Mouse (Mus musculus): ENCODE measurements around the gene Lrat. TPM values are rescaled to one million over a fixed set of nuclear protein-coding genes. Genes with fewer than 3 reads are reported as not detected.
A peak's percentile ranks its signal among the peaks of the same experiment; 100 is the strongest.

Lrat gene
- polyA plus RNA-seq, 1 experiment from 2014 or later, result 0.09 TPM

DNA sequence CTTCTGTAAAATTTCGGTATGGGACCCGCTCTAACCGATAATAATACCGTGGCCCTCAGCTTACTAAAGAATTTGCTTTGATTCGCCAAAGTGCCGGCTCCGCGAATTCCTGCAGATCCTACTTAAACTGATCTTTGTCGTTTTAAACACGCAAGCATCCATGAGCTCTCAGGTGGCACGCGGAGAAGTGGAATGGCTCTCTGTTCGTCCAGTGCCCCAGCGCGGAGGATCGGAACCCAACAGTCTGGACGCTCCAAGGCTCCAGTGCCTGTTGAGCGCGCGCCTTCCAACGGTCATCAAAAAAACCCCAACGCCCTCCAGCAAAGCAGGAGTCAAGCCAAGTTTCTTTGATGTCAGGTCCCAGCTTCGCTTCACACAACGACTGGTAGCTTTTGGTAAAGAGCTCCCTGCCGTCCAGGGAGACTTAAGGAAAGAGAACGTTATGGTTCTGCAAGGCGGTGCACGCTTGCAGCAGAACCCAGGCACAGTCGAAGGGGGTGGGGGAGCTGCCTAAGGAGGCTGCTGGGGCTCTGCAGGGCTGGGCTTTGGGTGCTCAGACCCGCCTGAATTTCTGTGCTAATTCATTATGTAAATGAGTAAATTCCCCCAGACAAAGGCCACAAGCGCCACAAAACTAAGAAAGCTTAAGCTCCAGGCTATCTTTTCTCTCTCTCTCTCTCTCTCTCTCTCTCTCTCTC, 587 bp upstream of the Lrat start:
- Histone ChIP-seq H3K27ac (ENCODE audit: low read depth, low read length) (no peak overlapping the region), H3K4me3 (ENCODE audit: low read depth, low read length) (peak overlapping the region; percentile 52), H3K36me3 (ENCODE audit: control insufficient read depth, insufficient read depth, low read length) (no peaks in the 10 kb centered on the region), H3K9ac (ENCODE audit: low read depth, low read length) (peak overlapping the region; percentile 34; the same call in 1 of the 2 replicates), H3K9me3 (replicated peaks; ENCODE audit: control insufficient read depth, low read length) (no peaks in the 10 kb centered on the region; the same call in 1 of the 2 replicates), H3K4me2 (peak overlapping the region; percentile 96), H3K27me3 (ENCODE audit: control insufficient read depth, insufficient read depth, low read length) (peaks cover 23% of the 10 kb centered on the region), H3K4me1 (ENCODE audit: control insufficient read depth, insufficient read depth, low read length) (0 out of 2 replicates have a peak, but pooled peaks cover 2% of the 10 kb centered on the region)
- ATAC-seq (replicated peaks; ENCODE audit: insufficient number of reproducible peaks, low FRiP score, low TSS enrichment), result no peak
- WGBS (ENCODE audit: insufficient replicate concordance), result 2% methylated on average over 31 of the region's 31 CpGs

DNA sequence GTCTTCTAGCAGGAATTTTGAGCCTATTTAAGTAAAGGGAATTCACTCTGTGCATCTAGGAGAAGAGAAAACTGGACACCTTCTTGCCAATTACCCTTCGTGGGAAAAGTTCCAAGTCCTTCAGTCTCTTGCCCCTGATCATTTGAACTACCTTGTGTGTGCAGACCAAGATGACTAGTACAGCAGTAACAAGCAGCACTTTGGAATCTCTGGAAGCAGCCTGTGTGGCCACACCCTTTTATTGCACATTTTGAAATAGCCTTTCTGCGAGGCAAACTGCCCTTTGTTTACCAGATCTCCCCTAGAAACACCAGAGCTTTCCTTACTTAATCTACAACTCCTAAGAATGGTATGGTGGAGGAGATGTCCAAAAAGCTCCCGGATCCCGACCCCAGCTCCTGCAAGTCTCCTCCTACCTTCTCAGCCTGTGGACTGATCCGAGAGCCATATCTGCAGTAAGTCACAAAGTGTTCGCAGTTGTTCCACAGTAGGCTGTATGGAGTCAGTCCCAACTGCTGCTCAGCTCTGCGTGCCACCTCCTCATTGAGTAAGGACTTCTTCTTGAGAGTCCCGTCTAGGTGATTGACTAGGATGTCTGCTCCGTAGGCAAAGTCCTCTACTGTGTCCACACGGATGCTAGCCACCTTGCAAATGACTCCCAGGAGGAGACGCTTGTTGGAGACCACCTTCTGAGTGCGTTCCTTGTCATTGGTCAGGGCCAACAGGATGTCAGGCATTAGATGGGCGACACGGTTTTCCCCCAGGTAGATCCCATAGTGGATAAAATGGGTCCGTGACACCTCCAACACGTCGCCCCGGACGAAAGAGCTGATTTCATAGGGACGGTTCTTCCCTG, 788 bp downstream of the Lrat start:
- peak overlapping the region; percentile 52 for H3K4me3 ChIP-seq (ENCODE audit: low read depth, low read length)
- WGBS (ENCODE audit: insufficient replicate concordance), result 24% methylated on average over 20 of the region's 20 CpGs

DNA sequence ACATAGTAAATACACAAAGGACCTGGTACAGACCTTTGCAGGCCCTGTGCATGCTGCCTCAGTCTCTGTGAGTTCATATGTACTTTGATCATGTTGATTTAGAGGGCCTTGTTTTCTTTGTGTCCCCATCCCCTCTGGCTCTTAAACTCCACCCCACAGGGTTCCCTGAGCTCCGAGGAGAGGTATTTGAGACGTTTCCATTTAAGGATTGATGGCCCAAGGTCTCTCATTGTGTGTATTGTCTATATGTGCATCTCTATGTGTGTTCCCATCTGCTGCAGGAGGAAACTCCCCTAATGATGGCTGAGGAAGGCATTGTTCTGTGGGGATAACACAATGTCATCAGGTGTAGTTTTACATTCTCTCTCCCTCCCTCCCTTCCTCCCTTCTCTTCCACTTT, 14.9 kb downstream of the Lrat start:
- Histone ChIP-seq H3K36me3 (ENCODE audit: control insufficient read depth, insufficient read depth, low read length) (no peaks in the 10 kb centered on the region), H3K9ac (ENCODE audit: low read depth, low read length) (no peak overlapping the region), H3K27ac (ENCODE audit: low read depth, low read length) (no peak overlapping the region), H3K4me1 (ENCODE audit: control insufficient read depth, insufficient read depth, low read length) (no peaks in the 10 kb centered on the region), H3K9me3 (replicated peaks; ENCODE audit: control insufficient read depth, low read length) (no peaks in the 10 kb centered on the region), H3K4me3 (ENCODE audit: low read depth, low read length) (no peak overlapping the region), H3K27me3 (ENCODE audit: control insufficient read depth, insufficient read depth, low read length) (no peaks in the 10 kb centered on the region), H3K4me2 (no peak overlapping the region)
- no peak for ATAC-seq (replicated peaks; ENCODE audit: insufficient number of reproducible peaks, low FRiP score, low TSS enrichment)
- 14% methylated on average over 2 of the region's 2 CpGs for WGBS (ENCODE audit: insufficient replicate concordance)

More for the DNA sequence above, 788 bp downstream of the Lrat start:
- Histone ChIP-seq H3K9ac (ENCODE audit: low read depth, low read length) (no peak overlapping the region), H3K27ac (ENCODE audit: low read depth, low read length) (no peak overlapping the region), H3K4me2 (peak overlapping the region; percentile 96), H3K9me3 (replicated peaks; ENCODE audit: control insufficient read depth, low read length) (no peaks in the 10 kb centered on the region; the same call in 1 of the 2 replicates), H3K36me3 (ENCODE audit: control insufficient read depth, insufficient read depth, low read length) (no peaks in the 10 kb centered on the region), H3K4me1 (ENCODE audit: control insufficient read depth, insufficient read depth, low read length) (0 out of 2 replicates have a peak, but pooled peaks cover 2% of the 10 kb centered on the region), H3K27me3 (ENCODE audit: control insufficient read depth, insufficient read depth, low read length) (peaks cover 23% of the 10 kb centered on the region)
- ATAC-seq (replicated peaks; ENCODE audit: insufficient number of reproducible peaks, low FRiP score, low TSS enrichment), result no peak

DNA sequence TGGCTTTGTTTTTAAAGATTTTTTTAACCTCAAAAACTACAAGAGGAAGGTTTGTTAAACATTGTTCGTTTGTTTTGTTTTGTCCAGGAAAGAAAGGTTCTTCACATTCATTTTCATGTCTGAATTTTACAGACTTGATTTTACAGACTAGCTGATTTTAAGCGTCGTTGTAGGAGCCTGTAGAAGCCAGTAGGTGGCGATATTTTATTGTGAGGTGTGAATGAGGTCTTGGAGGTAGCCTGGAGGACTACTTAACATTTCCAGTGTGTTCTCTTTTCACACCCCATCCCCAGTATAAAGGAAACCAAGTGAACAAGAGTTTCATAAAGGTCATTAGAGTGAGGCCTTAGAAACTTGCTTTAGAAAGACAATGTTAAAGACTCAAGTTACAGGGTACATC, 26.5 kb downstream of the Lrat start:
- H3K4me2 ChIP-seq, result no peak overlapping the region
- WGBS (ENCODE audit: insufficient replicate concordance), result 5% methylated on average over 4 of the region's 4 CpGs

DNA sequence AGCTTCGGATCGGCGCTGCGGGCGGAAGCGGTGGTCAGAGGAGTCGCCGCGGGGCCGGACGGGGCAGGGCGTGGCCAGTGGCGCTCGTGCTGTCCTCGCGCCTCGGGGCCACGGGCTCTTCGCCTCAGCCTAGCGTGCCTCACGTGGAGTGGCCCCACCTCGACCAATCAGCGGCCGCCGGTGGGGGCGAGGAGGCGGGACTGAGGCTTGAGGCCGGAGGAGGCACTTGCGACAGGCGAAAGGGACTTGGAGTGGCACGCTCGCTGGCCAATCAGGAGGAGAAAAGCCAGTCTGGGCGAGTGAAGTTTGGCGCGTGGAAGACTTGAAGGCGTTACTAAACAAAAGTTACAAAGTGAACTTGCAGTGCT, 27.4 kb downstream of the Lrat start, which contains the start of gene Rbm46:
Gene Rbm46, minus strand, starts transcription at position 112 of the 368 bp plus-strand sequence.
- peak within 1 kb of the TSS; percentile 67 for H3K4me2 ChIP-seq
- peak within 1 kb of the TSS; percentile 44; the same call in 1 of the 2 replicates for H3K9ac ChIP-seq (ENCODE audit: low read depth, low read length)
- peak; percentile 84 for ATAC-seq (replicated peaks; ENCODE audit: insufficient number of reproducible peaks, low FRiP score, low TSS enrichment)
- H3K9me3 ChIP-seq (replicated peaks; ENCODE audit: control insufficient read depth, low read length), result no peaks in the 10 kb centered on the region
- H3K27me3 ChIP-seq (ENCODE audit: control insufficient read depth, insufficient read depth, low read length), result peaks cover 16% of the 10 kb centered on the region
- peak within 1 kb of the TSS; percentile 45 for H3K4me3 ChIP-seq (ENCODE audit: low read depth, low read length)
- H3K4me1 ChIP-seq (ENCODE audit: control insufficient read depth, insufficient read depth, low read length), result no peaks in the 10 kb centered on the region
- 18% methylated on average over 36 of the region's 36 CpGs for WGBS (ENCODE audit: insufficient replicate concordance)
- H3K27ac ChIP-seq (ENCODE audit: low read depth, low read length), result no peak within 1 kb of the TSS
- no peaks in the 10 kb centered on the region for H3K36me3 ChIP-seq (ENCODE audit: control insufficient read depth, insufficient read depth, low read length)

More for the DNA sequence above, 26.5 kb downstream of the Lrat start:
- Histone ChIP-seq H3K27ac (ENCODE audit: low read depth, low read length) (no peak overlapping the region), H3K36me3 (ENCODE audit: control insufficient read depth, insufficient read depth, low read length) (no peaks in the 10 kb centered on the region), H3K27me3 (ENCODE audit: control insufficient read depth, insufficient read depth, low read length) (peaks cover 16% of the 10 kb centered on the region), H3K4me1 (ENCODE audit: control insufficient read depth, insufficient read depth, low read length) (no peaks in the 10 kb centered on the region), H3K4me3 (ENCODE audit: low read depth, low read length) (no peak overlapping the region), H3K9me3 (replicated peaks; ENCODE audit: control insufficient read depth, low read length) (no peaks in the 10 kb centered on the region), H3K9ac (ENCODE audit: low read depth, low read length) (no peak overlapping the region)
- ATAC-seq (replicated peaks; ENCODE audit: insufficient number of reproducible peaks, low FRiP score, low TSS enrichment), result no peak

DNA sequence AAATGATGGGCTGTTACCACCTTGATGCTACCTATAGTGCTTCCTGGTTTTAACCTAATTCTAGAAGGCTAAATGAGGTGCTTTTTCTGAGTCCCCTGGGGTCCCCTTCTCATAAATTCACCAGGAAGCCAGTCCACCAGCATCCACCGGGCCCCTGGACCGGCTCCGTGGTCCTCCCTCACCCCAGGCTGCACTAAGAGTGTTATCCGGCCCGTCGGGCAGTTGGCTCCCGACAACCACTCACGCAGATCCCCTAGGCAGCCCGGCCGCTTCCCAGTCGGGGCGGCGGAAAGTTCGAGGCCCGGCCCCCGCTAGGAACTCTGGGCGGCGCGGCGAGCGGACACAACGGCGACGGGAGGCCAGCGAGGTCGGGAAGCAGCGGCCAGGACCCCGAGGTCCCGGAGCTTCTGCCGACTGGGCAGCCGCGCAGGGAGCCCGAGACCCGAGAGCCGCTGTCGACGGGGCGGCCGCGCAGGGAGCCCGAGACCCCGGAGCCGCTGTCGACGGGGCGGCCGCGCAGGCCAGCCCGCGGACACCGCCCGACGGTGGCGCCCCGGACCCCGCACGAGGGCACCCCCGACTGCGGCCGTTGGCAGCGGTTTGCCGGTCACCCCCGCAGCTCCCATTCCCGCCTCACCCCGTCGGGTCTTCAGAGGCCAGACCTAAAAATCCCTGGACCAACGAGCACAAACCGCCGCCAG, 28.0 kb downstream of the Lrat start:
- Histone ChIP-seq H3K9me3 (replicated peaks; ENCODE audit: control insufficient read depth, low read length) (no peaks in the 10 kb centered on the region), H3K4me3 (ENCODE audit: low read depth, low read length) (peak overlapping the region; percentile 45), H3K27ac (ENCODE audit: low read depth, low read length) (no peak overlapping the region), H3K27me3 (ENCODE audit: control insufficient read depth, insufficient read depth, low read length) (peaks cover 16% of the 10 kb centered on the region), H3K9ac (ENCODE audit: low read depth, low read length) (peak overlapping the region; percentile 44; the same call in 1 of the 2 replicates), H3K36me3 (ENCODE audit: control insufficient read depth, insufficient read depth, low read length) (no peaks in the 10 kb centered on the region), H3K4me1 (ENCODE audit: control insufficient read depth, insufficient read depth, low read length) (no peaks in the 10 kb centered on the region), H3K4me2 (peak overlapping the region; percentile 67)
- ATAC-seq (replicated peaks; ENCODE audit: insufficient number of reproducible peaks, low FRiP score, low TSS enrichment), result no peak; the same call in 1 of the 2 replicates
- 19% methylated on average over 51 of the region's 69 CpGs for WGBS (ENCODE audit: insufficient replicate concordance)

DNA sequence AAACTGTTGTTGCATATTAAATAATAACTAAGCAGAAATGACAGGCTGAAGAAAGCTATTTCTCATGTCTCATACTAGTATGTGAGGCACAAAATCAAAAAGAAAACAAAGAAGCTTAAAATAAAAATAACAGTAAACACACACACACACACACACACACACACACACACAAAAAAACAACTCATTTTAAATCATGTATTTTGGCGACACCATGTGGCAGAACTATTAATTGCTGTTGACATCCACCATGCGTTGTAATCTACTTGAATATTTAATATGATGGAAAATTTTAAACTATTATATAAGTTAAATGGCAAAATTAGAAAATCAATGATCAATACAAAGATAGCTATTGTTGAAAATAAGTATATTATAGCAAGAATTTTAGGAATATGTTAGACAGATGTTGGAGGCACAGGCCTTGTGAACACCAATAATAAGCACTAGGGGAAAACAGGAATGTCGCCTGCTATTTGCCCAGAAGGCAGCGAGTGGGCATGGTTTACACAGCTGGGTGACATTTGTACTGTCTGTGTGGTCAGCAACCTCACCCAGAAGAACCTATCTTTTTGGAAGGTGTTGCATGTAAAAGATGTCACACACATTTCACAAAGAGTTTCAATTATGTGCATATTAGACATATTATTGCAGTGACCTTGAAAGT, 46.2 kb downstream of the Lrat start:
- H3K4me3 ChIP-seq (ENCODE audit: low read depth, low read length), result no peak overlapping the region
- 27% methylated on average over 4 of the region's 4 CpGs for WGBS (ENCODE audit: insufficient replicate concordance)
- H3K4me2 ChIP-seq, result no peak overlapping the region
- H3K4me1 ChIP-seq (ENCODE audit: control insufficient read depth, insufficient read depth, low read length), result no peaks in the 10 kb centered on the region
- no peak overlapping the region for H3K27ac ChIP-seq (ENCODE audit: low read depth, low read length)
- H3K9me3 ChIP-seq (replicated peaks; ENCODE audit: control insufficient read depth, low read length), result no peaks in the 10 kb centered on the region
- no peaks in the 10 kb centered on the region for H3K36me3 ChIP-seq (ENCODE audit: control insufficient read depth, insufficient read depth, low read length)
- H3K27me3 ChIP-seq (ENCODE audit: control insufficient read depth, insufficient read depth, low read length), result no peaks in the 10 kb centered on the region
- no peak for ATAC-seq (replicated peaks; ENCODE audit: insufficient number of reproducible peaks, low FRiP score, low TSS enrichment)
- no peak overlapping the region for H3K9ac ChIP-seq (ENCODE audit: low read depth, low read length)
